Mouse (Mus musculus) natural killer cell, adult 2 months (primary cell): ENCODE measurements around the gene Edc3.
"Not testable (repeated sequence)": the region's sequence is repeated elsewhere in the genome, so short reads cannot be mapped to it uniquely, and the experiment has no call there.

Source experiments
- DNase-seq, 2 experiments: peaks; one replicate each; pipeline ENCODE4 v3.0.0; 2022; ENCODE audit warnings: low spot score in 2 of 2

Gene Edc3

DNA sequence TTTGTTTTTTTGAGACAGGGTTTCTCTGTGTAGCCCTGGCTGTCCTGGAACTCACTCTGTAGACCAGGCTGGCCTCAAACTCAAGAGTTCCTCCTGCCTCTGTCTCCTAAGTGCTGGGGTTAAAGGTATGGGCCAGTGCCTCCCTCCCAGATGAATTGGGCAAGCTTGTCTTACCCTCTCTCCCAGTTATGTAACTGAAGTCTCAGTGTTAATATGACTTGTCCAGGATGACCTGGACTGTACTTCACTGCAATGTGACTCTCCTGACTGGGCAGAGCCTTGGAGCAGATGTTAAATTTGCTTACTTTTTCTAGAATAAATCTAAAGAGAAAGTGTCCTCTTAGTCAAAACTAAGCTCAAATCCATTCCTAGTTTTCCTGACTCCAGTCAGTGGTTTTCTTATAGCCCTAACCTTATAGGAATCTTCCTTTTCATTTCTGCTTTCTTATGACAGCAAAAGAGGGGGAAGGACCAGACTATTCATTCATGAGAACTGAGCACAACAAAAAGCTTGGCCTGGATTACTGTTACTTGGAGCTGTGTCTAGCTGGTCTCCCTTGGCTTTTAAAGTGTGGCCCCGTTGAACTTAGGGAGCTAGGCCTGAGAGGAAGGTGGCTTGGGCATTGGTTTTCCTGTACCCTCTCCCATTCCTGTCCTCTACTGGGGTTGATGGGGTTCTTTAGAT is 9.7 kb upstream of the Edc3 start:
- no peak for DNase-seq

- DNase-seq: no peak
Measured at GRCm38 (mm10) chr9:57706496-57706895, 1.8 kb upstream of the Edc3 start.

GRCm38 (mm10) chr9:57708720-57709274 is 457 bp downstream of the Edc3 start:
- DNase-seq: peak in 1 of 2 experiments; percentile 24

DNA sequence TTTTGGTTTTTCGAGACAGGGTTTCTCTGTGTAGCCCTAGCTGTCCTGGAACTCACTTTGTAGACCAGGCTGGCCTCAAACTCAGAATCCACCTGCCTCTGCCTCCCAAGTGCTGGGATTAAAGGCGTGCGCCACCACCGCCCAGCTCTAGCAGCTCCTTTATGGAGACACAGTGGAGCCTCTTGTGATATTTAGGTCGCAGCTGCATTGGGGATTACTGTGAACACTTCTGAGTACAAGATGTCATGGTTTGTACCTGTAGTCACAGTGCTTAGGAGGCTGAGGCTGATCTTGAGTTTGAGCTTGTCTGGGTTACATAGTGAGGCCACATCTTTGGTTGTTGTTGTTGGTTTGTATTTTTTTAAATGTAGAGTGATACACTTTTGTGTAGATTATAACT is 1.9 kb downstream of the Edc3 start:
- not testable (repeated sequence) for DNase-seq

DNA sequence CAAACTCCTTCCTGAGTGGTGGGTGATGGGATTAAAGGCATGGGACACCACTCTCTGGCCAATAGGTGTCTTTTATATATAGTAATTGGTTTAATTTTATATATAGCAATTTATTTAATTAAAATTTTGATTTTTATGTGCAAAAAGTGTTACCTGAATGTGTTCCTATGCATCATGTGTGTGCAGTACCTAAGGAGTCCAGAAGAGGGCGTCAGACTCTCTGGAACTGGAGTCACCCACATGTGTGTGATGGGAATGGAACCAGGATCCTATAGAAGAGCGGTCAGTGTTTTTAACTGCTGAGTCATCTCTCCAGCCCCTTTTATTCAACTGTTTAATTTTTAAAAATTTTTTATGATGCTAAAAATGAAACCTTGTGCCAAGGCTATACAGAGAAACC is 3.9 kb downstream of the Edc3 start:
- no peak for DNase-seq

DNA sequence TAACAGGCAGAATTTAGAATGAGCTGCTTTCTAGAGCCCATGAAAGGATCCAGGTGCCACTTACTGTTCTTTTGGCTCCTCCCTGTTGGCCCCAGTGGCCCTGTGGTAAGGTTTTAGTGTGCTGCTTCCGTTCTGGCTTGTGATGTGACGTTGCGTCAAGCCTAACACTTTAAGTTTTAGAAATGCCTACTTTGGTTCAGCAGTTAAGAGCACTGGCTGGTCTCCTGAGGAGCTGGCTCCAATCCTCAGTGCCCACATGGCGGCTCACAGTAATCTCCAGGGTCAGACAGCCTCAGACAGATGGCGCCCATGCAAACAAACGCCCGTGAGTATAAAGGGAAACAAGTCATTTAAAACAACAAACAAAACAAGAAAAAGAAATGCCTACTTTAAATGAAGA is 10.1 kb downstream of the Edc3 start:
- DNase-seq: no peak

- no peak for DNase-seq
Measured at GRCm38 (mm10) chr9:57720736-57721135, 12.4 kb downstream of the Edc3 start.

GRCm38 (mm10) chr9:57722371-57722770 is 14.0 kb downstream of the Edc3 start:
- DNase-seq: no peak

DNA sequence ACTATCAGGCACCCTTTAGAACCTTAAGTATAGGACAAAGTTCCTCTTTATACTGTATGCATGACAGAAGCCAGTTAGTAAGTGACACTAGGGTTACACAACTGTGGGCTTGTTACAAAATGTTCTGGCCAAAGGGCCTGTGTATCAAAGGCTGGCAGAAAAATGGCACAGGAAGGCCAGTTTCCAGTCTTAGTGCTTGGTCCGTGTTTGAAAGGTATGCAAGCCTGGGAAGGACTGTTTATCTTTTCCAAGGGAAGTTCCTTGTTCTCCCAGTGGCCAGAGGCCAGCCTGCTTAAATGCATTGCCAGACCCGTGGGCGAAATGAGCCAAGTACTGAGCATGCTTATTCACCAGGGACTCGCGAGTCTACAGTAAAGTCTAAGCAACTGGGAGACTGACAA is 15.0 kb downstream of the Edc3 start:
- DNase-seq: no peak

GRCm38 (mm10) chr9:57723796-57724195 is 15.5 kb downstream of the Edc3 start:
- DNase-seq: no peak

- DNase-seq: no peak
Measured at GRCm38 (mm10) chr9:57724701-57725100, 16.4 kb downstream of the Edc3 start.

GRCm38 (mm10) chr9:57728312-57728711 is 20.0 kb downstream of the Edc3 start:
- DNase-seq: no peak

GRCm38 (mm10) chr9:57733606-57734005 is 25.3 kb downstream of the Edc3 start:
- DNase-seq: no peak

DNA sequence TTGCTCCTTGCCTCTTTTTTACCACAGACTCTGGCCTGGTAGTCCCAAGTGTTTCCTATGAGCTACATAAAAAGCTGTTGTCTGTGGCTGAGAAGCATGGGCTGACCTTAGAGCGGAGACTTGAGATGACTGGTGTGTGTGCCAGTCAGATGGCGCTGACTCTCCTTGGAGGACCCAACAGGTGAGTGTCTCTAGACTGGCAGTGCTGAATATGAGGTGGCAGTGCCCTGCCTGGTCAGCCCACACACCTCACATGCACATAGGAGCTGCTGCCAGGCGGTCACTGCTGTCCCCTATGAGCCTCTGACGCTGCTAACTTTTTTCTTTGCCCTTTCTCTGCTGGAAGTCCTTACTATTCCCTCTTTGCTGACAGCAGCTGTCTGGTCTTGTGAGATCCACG is 31.5 kb downstream of the Edc3 start:
- DNase-seq: no peak

DNA sequence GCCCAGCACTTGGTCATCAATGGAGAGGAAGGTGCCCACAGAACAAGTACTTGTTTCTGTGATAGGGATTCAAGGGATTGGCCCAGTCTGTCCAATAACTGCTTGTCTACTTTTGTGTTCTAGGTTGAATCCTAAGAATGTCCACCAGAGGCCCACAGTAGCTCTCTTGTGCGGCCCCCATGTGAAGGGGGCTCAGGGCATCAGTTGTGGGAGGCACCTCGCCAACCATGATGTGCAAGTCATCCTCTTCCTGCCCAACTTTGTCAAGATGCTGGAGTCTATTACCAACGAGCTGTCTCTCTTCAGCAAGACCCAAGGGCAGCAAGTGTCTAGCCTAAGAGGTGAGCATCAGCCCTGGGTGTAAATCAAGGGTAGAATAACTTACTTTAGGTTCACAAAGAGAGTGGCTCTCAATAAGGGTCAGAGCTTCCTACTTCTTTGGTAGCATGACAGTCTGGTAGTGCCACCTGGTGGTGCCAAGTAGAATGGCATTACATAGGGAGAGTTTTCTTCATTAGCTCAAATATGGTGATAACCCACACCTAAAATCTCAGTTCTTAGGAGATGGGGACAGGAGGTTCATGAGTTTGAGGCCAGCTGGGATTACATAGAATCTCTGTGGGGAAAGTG is 36.2 kb downstream of the Edc3 start:
- DNase-seq: peak in 1 of 2 experiments; percentile 54

- no peak for DNase-seq
Measured at GRCm38 (mm10) chr9:57747067-57747466, 38.7 kb downstream of the Edc3 start.

DNA sequence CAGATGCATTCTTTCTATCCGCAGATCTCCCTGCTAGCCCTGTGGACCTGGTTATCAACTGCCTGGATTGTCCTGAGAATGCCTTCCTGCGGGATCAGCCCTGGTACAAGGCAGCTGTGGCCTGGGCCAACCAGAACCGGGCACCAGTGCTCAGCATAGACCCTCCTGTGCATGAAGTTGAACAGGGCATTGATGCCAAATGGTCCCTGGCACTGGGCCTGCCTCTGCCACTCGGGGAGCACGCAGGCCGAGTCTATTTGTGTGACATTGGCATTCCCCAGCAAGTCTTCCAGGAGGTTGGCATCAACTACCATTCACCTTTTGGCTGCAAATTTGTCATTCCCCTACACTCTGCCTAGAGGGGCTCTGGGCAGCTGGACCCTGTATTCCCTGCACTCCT is 39.8 kb downstream of the Edc3 start:
- DNase-seq: no peak

- DNase-seq: no peak
Measured at GRCm38 (mm10) chr9:57748831-57749230, 40.5 kb downstream of the Edc3 start.

DNA sequence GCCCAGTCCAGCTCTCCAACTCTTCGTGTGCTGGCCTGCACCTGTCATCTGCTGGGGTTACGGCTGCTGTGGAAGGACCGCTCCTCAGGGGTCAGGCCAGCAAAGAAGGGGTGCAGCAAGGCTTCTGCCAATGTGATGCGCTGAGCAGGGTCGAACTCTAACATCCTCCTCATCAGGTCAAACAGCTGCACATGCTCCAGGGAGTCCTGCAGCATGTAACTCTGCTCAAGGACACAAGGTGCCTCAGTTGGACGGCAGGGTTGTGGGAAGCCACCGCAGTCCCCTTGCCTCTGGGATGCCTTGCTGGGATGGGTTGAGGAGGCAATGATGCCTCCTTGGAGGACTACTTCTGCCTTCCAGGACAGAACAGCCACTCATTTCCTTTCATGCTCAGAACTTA is 42.6 kb downstream of the Edc3 start:
- DNase-seq: no peak

GRCm38 (mm10) chr9:57757578-57757977 is 49.2 kb downstream of the Edc3 start:
- no peak for DNase-seq

DNA sequence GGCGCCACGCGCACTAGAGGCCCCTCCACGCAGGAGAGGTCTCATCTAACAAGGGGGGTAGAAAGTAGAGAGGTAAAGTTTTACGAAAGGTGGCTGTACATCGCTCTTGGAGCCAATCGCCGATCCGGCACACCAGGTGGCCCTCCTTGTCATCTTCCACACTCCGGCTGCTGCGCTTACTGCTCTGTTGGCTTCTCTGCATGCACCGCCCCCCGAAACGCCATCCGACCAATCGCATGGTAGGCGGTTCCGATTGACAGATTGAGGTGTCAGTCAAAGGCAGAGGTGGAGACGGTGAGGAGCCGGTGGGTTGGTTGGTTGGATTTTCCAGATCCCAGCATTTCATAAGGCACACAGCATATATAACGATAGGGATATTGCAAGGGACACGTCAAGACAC is 50.2 kb downstream of the Edc3 start:
- DNase-seq: no peak

DNA sequence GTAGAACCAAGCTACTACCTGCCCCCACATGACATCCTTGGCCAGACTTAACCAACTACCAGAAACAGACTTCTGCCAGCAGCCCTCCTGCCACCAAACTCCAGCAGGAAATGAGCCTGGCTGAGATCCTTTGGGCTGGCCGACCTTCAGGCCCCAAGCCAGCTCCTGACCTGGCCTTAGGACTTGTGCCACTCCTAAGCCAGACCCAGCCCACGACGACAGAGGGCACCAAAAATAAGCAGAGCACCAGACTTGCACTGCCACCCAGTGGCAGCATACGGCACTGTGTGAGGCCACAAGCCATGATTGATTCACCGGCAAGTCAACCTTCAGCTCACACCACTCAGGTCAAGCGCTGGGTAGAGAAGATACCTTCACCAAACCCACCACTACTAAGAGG is 50.9 kb downstream of the Edc3 start:
- peak; percentile 60 to 71 for DNase-seq

GRCm38 (mm10) chr9:57760416-57761146 is 52.2 kb downstream of the Edc3 start:
- DNase-seq: no peak
